Mouse (Mus musculus): ENCODE results near the gene Dlgap1.

The Dlgap1 gene

DNA sequence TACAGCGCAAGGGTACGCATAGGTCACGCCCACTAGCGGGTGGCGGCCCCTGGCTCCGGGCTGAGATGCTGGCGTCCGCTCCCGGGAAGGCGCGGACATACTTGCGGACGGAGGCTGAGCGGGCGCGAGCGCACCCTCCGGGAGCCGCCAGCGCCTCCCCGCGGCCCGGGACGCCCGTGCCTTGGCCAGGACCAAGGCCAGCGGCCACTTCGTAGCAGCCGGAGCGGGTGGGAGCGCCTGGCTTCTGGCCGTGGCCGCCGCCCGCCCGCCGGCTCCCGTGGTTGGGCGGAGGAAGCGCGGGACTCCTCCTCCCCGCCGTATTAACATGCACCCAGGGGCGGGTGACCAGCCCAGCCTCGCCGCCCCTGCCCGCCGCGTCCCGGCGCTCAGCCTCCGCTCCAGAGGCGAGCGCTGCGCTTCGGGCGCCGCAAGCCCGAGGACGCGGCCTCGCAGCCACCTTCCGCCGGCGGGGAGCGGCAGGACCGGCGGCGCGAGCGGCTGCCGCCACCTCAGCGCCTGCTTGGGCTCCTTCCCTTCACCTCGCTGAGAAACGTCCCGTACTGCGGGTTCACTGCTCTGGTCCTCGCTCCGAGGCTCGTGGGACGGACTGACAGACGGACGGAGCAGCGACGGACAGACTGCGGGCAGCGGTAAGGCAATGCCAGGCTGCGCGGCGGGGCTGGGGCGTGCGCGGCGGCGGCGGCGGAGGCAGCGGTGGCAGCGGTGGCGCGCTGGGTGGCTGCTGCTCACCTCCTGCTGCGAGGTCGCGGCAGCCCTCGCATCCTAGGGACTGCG is at the start of gene Dlgap1:
Gene Dlgap1, plus strand, starts transcription at position 53 of the 795 bp plus-strand sequence.
- no peak for DNase-seq (ENCODE audit: low read depth)

DNA sequence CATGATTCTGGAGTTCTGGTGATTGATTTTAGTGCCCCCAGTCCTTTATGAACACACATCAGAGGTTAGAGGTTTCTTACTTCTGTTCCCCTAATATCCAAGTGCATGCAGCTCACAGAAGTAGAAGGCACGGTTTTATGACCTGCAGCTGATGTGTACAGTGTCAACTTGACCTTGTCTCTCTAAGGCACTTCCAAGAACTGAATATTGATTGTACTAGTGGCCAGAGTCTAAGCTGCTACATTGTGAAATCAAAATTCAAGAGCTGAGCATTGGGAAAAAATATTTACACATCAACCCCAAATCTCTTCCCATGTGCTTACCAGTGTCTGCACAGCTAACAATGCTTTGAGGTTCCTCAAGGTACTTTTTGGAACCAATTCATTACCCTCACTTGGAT is 13.9 kb upstream of the Dlgap1 start:
- DNase-seq (ENCODE audit: low read depth) = no peak

DNA sequence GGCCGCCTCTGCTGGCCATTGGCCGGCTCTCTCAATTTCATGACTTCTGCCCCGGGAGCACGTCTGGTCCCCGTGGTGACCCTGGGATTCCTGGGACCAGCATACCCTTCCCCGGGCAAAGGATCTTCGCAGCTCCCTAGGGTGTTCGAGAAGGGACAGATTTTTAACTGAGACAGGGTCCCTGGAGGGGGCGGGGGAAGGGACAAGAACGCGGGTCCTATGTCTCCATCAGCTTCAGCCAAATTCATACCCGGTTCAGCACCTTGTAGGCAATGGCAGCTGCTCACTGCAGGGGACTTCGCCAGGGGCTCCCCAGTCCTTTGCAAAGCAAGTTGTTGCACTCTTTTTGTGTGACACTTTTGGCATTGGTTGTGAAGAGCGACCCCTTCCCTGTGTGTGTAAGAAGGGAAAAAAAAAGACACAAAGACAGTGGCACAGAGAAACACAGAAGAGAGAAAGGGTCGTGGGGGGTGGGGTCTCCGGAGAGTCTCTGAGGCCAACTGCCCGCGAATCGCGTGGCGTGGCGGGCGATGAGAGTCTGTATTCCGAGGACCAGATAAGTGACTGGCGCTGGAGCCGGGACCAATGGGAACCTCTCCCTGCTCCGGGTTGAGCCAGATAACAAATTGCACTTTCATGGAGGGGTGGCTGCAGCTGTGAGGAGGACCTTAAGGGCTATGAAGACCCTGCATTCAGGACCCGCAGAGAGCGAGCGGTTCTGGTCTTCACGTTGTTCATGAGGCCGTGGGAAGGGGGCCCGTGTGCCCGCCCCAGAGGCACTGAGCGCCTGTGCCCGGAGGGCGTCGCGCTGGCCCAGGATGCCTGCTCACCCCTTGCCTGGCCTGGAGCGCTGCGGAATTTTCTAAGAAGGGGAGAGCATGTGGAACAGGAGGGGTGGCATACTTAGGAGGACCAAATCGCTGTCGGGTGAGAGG is 1.2 kb downstream of the Dlgap1 start:
- DNase-seq (ENCODE audit: low read depth) = no peak

DNA sequence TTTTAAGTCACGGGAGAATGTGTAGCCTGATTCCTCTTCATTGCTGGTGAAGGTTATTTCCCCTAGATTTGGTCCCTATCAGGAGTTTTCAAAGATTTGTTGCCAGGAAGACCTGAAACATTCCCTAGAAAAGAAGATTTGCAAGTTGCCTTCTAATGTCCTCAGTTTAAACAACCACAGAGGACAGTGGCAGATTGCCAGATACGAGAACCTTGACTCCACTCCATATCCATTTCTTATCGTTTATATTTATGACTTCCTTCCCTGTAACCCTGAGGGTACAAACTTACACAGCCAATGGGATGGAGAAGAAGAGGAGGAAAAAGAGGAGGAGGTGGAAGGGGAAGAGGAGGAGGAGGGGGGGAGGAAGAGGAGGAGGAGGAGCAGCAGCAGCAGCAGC is 4.2 kb downstream of the Dlgap1 start:
- DNase-seq (ENCODE audit: low read depth) = no peak

DNA sequence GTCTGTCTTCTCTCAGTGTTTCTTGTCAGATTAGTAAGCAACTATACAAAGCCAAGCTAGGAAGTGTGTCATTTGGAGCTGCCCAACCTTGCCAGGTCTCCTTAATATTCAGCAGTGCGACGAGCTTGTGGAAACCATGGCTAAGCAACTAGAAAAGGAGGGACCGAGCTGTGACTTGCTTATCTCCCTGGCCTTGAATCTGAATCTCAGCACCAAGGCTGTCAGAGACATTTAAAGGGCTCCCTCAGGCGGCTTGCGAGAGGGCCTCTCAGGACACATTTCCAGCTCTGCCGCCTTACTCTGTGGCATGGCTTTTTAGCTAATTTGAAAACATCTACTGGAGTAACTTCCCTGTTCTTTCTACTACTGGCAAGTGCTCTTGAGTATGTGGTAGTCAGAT is 5.1 kb downstream of the Dlgap1 start:
- no peak for DNase-seq (ENCODE audit: low read depth)

DNA sequence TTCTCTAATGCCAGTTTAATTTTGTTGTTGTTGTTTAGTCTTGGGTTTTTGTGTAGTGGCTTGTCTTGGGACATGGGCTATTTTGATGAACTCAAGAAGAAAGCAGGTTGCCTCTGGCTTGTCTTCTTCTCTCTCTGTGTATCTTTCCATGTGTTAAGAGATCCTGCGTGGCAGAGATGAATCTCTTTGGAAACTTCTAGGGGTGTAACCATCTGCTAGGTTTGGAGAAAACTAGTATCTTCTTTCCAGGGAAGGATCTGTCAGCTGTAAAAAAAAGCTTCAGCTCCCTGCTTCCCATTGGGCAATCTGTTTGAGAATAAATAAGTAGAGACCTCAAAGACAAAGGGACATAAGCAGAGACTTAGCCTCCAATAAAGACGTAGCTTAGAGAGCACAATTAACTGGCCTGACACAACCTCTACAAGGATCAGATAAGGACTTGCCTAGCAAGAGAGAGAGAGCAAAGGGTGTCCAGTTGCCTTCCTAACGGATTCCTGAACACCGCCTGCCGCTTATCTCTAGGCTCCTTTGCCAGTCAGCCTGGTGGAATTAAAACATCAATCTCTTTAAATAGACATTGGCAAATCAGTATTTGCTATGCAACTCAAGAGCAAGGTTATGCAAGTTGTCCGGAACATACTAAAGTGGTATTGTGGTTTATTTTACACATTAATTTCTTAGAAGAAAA is 13.5 kb downstream of the Dlgap1 start:
- DNase-seq (ENCODE audit: low read depth) = no peak

DNA sequence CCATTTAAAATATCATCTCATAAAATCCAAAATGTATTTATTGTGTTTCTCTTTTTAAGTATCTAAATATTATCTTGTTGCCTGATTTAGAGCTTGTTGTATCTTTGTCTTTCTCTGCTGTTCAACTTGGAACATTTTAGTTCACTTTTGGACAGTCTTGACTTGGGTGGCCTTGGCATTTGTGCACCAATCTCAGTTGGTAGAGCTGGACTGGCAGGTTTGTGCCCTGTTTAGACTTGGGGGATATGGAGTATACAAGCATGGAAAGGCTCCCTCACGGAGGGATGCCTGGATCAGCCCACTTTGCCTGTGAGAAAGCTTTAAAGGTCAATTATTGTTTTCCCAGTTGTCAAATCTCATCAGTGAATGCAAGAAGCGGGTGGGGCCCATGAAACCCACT is 27.5 kb downstream of the Dlgap1 start:
- no peak for DNase-seq (ENCODE audit: low read depth)

DNA sequence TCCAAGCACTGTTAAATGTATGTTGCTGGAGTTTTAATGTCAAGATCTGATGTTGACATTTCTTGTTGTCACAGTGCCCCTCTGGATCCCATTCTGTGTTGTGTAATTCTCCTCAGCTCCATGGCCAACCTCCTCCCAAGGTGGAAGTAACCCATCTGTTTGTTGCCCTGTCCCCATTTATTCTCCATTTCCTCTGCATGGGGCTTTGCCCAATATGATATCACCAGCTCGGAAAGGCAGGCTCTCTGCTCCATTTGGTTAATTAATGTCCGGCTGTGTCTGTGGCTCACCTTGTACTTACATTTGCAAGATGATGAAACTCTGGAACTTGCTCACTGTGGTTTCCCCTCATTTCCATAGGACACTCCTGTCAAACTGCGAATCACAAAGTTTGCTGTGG is 33.2 kb downstream of the Dlgap1 start:
- DNase-seq (ENCODE audit: low read depth) = no peak

DNA sequence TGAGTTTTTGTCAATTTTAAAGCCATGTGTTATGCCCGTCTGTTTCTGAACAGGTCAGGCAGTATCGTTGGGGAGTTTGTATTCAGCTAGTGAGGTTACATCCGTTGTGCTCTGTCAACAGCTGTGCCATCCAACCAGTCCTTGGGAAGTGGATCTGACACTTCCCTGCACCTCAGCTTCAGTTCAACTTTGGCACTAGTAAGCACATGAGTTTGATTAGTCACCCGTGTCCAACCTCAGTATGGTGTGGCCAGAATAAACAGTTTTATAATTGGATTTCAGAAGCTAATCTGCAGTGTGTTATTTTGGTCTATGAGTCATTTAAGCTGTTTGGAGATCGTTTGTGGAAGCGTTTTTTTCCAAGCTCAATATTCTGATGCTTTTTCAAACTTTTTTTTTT is 35.8 kb downstream of the Dlgap1 start:
- DNase-seq (ENCODE audit: low read depth) = no peak

DNA sequence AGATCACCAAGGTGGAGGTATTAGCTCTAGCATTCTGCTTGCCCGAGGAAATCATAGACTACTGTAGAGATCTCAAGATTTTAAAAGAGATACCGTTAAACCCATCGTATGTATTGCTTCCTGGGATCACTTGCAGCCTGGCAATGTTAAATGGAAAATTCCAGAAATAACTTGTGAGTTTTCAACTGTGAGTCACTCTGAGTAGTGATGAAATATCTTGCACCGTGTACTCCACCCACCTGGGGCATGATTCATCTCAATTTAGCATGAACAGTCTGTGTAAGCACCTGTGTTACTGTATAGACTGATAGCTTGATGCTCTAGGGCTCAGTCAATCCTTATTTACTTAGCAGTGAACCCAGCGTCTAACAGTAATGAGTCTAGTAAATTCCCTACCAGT is 38.7 kb downstream of the Dlgap1 start:
- DNase-seq (ENCODE audit: low read depth) = no peak

DNA sequence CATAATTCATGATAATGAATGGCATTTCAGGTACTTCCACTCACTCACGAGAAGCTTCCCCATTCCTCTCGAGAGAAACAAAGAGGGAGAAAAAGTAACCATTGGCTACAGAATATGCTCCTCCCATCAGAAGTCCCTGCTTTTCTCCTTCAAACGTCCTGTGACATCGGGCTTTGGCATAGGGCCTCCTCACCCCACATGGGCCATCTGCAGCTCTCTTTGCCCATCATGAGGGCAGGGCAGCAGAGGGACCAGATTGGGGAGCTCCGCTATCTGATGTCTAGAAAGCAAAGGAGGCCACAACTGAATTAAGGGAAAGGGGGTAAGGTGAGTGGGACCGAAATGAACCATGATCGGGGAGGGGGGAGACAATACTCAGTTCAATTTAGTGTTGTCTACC is 47.6 kb downstream of the Dlgap1 start:
- no peak for DNase-seq (ENCODE audit: low read depth)

DNA sequence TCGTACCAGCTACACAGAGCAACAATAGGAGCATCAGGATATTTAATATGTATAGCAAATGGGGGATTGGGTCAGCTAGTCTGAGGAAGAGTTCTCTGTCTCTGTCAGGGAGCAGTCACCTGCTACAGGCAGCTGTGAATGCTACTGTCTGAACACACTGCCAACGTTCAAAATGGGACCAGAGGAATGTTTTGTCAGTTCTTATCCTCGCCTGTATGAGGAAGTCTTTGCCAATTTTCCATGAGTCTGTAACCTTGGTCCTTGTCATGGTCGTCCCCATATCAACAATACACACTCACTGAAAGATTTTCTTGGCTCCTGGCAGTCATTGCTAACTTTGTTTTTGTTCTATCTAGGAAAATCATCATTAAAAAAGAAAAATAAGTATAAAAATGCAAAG is 51.5 kb downstream of the Dlgap1 start:
- no peak for DNase-seq (ENCODE audit: low read depth)

DNA sequence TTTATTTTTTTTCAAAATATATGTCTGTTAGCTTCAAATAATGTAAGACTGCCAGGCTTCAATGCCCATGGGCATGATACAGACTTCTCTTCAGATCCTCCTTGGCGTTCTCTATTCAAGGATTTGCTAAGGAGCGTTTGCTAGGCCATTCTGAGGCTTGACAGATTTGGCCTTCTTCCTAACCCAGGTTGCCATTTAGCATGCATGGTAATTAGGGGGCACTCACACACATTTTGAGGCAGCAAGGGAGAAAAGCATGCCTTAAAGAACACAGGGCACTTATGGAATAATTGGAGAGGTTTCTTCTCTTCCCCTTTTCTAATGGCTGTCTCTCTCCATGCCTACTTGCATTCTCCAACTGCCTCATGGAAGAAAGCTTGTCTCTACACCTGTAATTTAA is 53.7 kb downstream of the Dlgap1 start:
- DNase-seq (ENCODE audit: low read depth) = no peak

DNA sequence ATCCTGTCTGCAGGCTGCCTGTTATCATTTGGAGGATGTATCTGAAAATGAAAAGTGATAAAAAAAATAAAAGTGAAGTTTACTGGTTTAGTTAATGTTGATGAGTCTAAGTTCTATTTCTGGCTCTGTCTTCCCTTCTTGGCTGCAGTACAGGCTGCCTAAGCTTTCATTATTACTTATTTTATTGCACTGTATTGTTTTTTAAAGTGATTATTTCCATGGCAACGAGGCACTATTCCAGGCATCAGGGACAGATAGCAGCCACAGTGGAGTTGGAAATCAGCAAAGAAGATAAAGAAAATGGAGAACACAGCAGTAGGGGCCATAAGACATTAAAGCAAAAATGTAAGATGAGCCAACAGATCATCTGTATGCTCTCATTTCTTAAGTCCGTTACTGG is 66.0 kb downstream of the Dlgap1 start:
- no peak for DNase-seq (ENCODE audit: low read depth)

DNA sequence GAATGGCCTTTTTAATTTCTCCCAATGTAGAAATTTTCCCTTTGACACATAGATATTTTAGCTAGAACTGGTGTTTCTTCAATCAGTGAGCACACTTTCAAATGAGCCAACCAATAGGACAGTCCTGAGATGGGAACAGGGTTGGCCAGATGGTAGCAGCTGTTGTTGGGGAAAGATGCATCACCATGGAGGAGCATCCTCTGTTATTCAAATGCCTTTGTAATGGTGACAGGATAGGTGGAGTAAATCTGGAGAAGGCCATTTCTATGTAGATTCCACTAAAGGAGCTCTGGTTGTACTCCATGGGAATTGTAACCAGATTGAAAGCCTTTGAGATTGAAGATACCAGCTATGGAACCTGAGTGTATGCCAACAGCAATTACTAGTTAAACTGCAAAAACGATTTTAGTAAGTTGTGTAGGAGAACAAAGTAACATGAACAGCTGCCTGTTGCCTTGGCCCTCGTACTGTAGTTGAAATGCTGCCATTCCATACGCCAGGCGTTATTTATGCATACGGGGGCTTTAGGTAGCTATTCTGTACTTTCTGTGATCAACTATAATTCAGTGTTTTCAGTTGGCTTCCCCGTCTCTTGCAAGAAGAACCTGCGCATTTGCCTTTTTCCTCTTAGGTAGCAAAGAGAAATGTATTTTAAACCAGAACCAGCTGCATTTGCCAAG is 72.0 kb downstream of the Dlgap1 start:
- no peak for DNase-seq (ENCODE audit: low read depth)

DNA sequence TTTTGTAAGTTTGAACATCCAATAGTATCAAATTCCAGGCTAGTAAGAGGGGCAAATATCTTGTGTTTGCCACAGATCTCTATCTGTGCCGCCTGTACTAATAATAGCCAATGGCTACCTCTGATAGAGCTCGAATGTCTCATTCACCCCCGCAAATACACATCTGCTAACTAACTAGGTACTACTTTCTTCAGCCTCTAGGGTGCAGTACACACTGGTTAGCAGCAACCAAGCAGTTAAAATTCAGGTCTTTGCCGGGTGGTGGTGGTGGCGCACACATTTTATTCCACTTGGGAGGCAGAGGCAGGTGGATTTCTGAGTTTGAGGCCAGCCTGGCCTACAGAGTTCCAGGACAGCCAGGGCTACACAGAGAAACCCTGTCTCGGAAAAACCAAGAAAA is 99.4 kb downstream of the Dlgap1 start:
- DNase-seq (ENCODE audit: low read depth) = no peak

DNA sequence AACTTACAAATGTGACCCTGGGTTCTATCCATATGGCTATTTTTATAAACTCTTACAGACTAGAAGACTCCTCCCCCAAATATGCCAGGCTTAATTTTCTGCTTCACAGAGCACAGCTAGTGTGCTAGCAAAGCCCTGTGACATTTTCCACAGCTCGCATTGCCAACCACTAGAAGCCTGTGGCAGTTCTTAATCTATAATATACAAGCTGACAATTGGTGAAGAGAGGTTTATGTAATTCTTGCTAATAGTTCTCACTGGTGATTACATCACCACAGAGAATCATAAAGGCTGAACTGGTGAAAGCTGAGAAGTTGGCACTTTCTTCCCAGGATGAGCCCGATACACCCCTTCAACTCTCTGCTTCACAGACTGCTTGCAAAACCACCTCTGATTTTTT is 103.2 kb downstream of the Dlgap1 start:
- DNase-seq (ENCODE audit: low read depth) = no peak

DNA sequence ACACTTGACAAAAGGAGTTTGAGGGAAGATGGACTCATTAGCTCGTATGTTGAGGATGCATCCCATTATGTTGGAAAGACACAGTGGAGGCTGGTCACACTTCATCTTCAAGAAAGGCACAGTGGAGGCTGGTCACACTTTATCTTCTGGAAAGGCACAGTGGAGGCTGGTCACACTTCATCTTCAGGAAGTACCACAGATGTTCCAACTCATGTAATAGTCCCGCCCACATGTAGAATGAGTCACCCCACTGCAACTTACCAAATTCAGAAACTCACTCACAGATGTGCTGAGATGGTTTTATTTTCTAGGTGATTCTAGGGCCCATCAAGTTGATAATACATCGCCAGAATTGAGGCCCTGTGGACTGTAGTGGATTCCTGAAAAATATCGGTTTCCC is 119.3 kb downstream of the Dlgap1 start:
- no peak for DNase-seq (ENCODE audit: low read depth)

DNA sequence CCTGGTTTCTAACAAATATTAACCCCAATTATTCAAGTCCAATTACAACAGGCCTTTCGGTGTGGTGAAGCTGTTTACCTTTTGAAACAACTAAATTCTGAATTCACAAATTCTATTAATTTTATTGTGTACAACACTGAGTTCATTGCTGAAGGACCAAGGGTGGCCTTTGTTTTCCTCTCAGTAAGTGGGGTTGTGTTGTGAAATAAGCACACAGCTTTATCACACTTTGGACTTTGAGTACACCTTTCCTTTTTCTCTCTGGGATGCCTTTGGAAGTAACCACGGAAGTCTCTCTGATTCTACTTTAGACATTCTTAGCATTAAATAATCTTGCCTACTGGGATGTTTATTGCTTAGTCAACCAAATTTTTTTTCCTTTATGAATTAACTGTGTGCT is 121.9 kb downstream of the Dlgap1 start:
- no peak for DNase-seq (ENCODE audit: low read depth)

DNA sequence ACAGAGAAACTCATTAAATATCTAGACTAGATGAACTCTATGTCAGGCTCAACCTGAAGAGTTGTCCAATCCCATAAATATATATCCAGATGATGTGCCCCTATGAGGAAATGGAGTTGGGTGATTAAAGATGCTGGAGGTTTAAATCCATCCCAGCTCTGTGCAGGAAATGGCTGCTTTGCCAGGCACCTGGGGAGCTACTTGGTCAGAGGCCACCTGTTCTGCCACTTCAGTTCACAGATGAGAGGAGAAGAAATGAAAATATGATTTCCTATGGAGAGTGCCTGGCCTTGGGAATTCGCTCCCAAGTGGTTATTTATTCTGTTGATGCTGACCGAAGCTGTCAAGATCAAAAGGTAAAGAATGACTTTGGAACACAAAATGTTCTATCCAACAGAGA is 160.3 kb downstream of the Dlgap1 start:
- DNase-seq (ENCODE audit: low read depth) = no peak

DNA sequence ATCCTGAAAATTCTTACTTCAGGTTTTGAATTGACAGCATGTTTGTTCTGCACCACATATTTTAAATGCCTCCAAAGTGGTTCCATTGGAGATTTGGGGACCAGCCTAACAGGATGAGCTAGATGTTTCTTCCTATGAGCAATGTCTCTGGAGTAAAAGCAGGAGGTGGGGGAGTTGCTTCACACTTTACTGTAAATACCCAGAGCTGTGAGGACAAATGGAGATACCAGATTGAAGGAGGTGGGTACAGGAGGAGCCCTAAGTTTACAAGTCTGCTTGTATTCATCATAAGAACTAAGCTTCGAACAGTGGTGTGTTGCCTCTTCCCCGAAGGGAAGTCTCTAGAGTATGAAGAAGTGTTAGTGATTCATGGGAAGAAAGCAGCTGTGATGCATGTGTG is 201.0 kb downstream of the Dlgap1 start:
- no peak for DNase-seq (ENCODE audit: low read depth)

DNA sequence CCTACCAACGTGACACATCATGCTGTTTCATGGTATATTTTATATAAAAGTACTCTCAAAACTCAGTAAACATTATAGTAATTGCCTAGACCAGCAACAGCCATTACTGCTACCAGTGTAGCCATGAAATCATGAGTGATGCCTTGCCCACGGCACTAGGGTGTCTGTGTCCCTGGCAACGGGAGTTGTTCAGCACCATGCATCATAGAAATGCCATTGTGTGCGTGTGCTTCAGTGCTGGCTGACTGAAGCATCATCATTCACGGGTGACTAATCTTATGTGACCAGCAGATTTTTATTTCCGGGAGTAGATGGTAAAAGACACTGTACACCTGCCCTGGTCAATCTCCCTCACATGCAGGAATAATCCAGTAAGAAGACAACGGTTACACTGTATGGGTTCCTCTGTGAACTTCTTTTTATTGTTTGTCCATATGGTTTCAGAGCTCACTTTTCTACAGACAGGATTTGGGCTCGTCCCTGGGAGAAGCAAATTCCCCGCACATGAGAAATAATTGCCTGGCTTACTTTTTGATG is 203.7 kb downstream of the Dlgap1 start:
- DNase-seq (ENCODE audit: low read depth) = no peak

Measured in NIH3T3 (cell line).